8 mouse cellular contexts compared by ENCODE assay signal in genomic region chr8:70216566-70216965, GRCm38 (mm10). TPM values are rescaled to one million over a fixed set of nuclear protein-coding genes. Genes with fewer than 3 reads are reported as not detected.
A peak's percentile ranks its signal among the peaks of the same experiment; 100 is the strongest.
DNase-seq lines count a peak whose midpoint lies in the region; ATAC-seq lines count a peak whose summit lies in the region.

No protein-coding gene starts in this region.

- no peak overlapping the region for H3K9ac ChIP-seq in forebrain, embryonic 15.5 days (replicated peaks)

- H3K9me3 ChIP-seq in forebrain, embryonic 15.5 days, result no peaks in the 10 kb centered on the region

- peaks cover 15% of the 10 kb centered on the region for H3K4me1 ChIP-seq in forebrain, embryonic 15.5 days

- peak; percentile 78 to 82 for DNase-seq in frontal cortex, adult 2 months (ENCODE audit: extremely low spot score in 1 of 2, low spot score in 1 of 2)
- peak; percentile 60 for DNase-seq in brain, embryonic 18.5 days (ENCODE audit: low read depth, low spot score)
- peak; percentile 45 to 73 for DNase-seq in gastrocnemius, postnatal 4 days (ENCODE audit: low spot score in 2 of 2)
- DNase-seq in layer of hippocampus, postnatal 36 days, result peak; percentile 71 to 82
- peak; percentile 88 to 90 for DNase-seq in right cerebral cortex, postnatal 10 days (ENCODE audit: low spot score in 2 of 2)

- no peak overlapping the region for H3K27ac ChIP-seq in forebrain, embryonic 15.5 days (replicated peaks)

- peaks cover 12% of the 10 kb centered on the region for H3K36me3 ChIP-seq in forebrain, embryonic 15.5 days

- no peaks in the 10 kb centered on the region for H3K27me3 ChIP-seq in forebrain, embryonic 15.5 days

- H3K4me2 ChIP-seq in forebrain, embryonic 15.5 days (replicated peaks), result no peak overlapping the region

- whole genome bisulfite sequencing in forebrain, embryonic 15.5 days, result 67% methylated on average over 1 of the region's 1 CpGs

- no peak overlapping the region for H3K4me3 ChIP-seq in forebrain, embryonic 15.5 days

- no peak for ATAC-seq in frontal cortex, adult (ENCODE audit: low TSS enrichment)
- ATAC-seq in megakaryocyte progenitor cell, adult 5-6 weeks (replicated peaks; ENCODE audit: poor library complexity), result no peak
- no peak for ATAC-seq in forebrain, embryonic 15.5 days (replicated peaks)

RNA-seq across cellular contexts. Expression of gene Slc25a42, which starts 4.5 kb away (rescaled TPM):
- 51.0 and 51.3 TPM in 2 replicates for polyA plus RNA-seq in frontal cortex, adult 2 months (2012; rRNA removed)
- total RNA-seq in gastrocnemius, postnatal 4 days (2021), result 10 to 100 TPM; 26.2 to 27.9 TPM
- total RNA-seq in layer of hippocampus, postnatal 36 days (2021), result 10 to 100 TPM; 44.8 to 49.7 TPM
- total RNA-seq in megakaryocyte progenitor cell, adult 5-6 weeks (2015), result 2.5 and 2.8 TPM in 2 replicates
- 1.4 and 2.4 TPM in 2 replicates for total RNA-seq in megakaryocyte progenitor cell, adult 5-6 weeks (2017)
- polyA plus RNA-seq in forebrain, embryonic 15.5 days (2015; fragmentation: Nextera tagmentation; extraction: Ambion mirVana), result 3.8 and 4.4 TPM in 2 replicates

RNA-seq across cellular contexts. Expression of gene Sugp2, which starts 17.5 kb away (rescaled TPM):
- 102 and 116 TPM in 2 replicates for polyA plus RNA-seq in frontal cortex, adult 2 months (2012; rRNA removed)
- total RNA-seq in gastrocnemius, postnatal 4 days (2021), result 10 to 100 TPM; 49.1 to 52.6 TPM
- total RNA-seq in layer of hippocampus, postnatal 36 days (2021), result 100 to 1,000 TPM; 118 to 126 TPM
- 32.2 and 53.8 TPM in 2 replicates for total RNA-seq in megakaryocyte progenitor cell, adult 5-6 weeks (2015)
- total RNA-seq in megakaryocyte progenitor cell, adult 5-6 weeks (2017), result 44.2 and 45.7 TPM in 2 replicates
- polyA plus RNA-seq in forebrain, embryonic 15.5 days (2015; fragmentation: Nextera tagmentation; extraction: Ambion mirVana), result 83.3 and 85.6 TPM in 2 replicates

RNA-seq across cellular contexts. Expression of gene Armc6, which starts 17.7 kb away (rescaled TPM):
- polyA plus RNA-seq in frontal cortex, adult 2 months (2012; rRNA removed), result 44.0 and 45.6 TPM in 2 replicates
- 10 to 100 TPM; 16.1 to 16.4 TPM for total RNA-seq in gastrocnemius, postnatal 4 days (2021)
- 10 to 100 TPM; 47.0 to 50.5 TPM for total RNA-seq in layer of hippocampus, postnatal 36 days (2021)
- 7.1 and 9.2 TPM in 2 replicates for total RNA-seq in megakaryocyte progenitor cell, adult 5-6 weeks (2015)
- total RNA-seq in megakaryocyte progenitor cell, adult 5-6 weeks (2017), result 3.2 and 5.3 TPM in 2 replicates
- polyA plus RNA-seq in forebrain, embryonic 15.5 days (2015; fragmentation: Nextera tagmentation; extraction: Ambion mirVana), result 90.3 and 94.5 TPM in 2 replicates

RNA-seq across cellular contexts. Expression of gene Tmem161a, which starts 44.4 kb away (rescaled TPM):
- 83.3 and 108 TPM in 2 replicates for polyA plus RNA-seq in frontal cortex, adult 2 months (2012; rRNA removed)
- 10 to 100 TPM; 64.5 to 72.5 TPM for total RNA-seq in gastrocnemius, postnatal 4 days (2021)
- 10 to 100 TPM; 43.5 to 57.1 TPM for total RNA-seq in layer of hippocampus, postnatal 36 days (2021)
- 9.0 and 16.0 TPM in 2 replicates for total RNA-seq in megakaryocyte progenitor cell, adult 5-6 weeks (2015)
- 11.2 and 11.3 TPM in 2 replicates for total RNA-seq in megakaryocyte progenitor cell, adult 5-6 weeks (2017)
- polyA plus RNA-seq in forebrain, embryonic 15.5 days (2015; fragmentation: Nextera tagmentation; extraction: Ambion mirVana), result 54.2 and 58.1 TPM in 2 replicates

Comparison
In these comparisons a context has a peak if more than half of its experiments do, and no peak if none do; other contexts are left out.
1. RNA of gene Slc25a42, which starts 4.5 kb away (total RNA-seq): 44.8 to 49.7 TPM in layer of hippocampus, postnatal 36 days and 26.2 to 27.9 TPM in gastrocnemius, postnatal 4 days; 1.4 to 2.8 TPM in megakaryocyte progenitor cell, adult 5-6 weeks; every median in the first group is over 4 times any median in the second.
2. Peak in every context shown above with its lines, with median percentiles within 50 percentile points of each other: DNase-seq.